Mouse (Mus musculus) liver, embryonic 18 days (tissue): ENCODE results near the gene Frmpd4. TPM values are rescaled to one million over a fixed set of nuclear protein-coding genes. Genes with fewer than 3 reads are reported as not detected.

Source experiments
- polyA plus RNA-seq: library from polyadenylated mRNA; depleted of rRNA; stranded (reverse); fragments of >200 nt; gene quantifications from 2 replicates; pipeline ENCODE4 v1.2.3, GENCODE M21; 2012; rRNA removed

Frmpd4 gene
- not detected in 2 replicates for polyA plus RNA-seq

GRCm38 (mm10) chrX:168577131-168577530 is at the start of gene Frmpd4:
Gene Frmpd4 (minus strand): TSS chrX:168577231.

Other genes with a start within 250 kb of the Frmpd4 start
- gene Msl3, start 96.7 kb upstream of the Frmpd4 start, polyA plus RNA-seq = 14.9 and 15.2 TPM in 2 replicates
- gene Arhgap6, start 217.9 kb upstream of the Frmpd4 start, polyA plus RNA-seq = 1.2 TPM in 2 replicates